Mouse (Mus musculus): ENCODE measurements around the gene Gtf2f1. TPM values are rescaled to one million over a fixed set of nuclear protein-coding genes. Genes with fewer than 3 reads are reported as not detected.
A peak's percentile ranks its signal among the peaks of the same experiment; 100 is the strongest.

Gtf2f1 gene
- polyA plus RNA-seq, 1 experiment from 2014 or later = 80.4 TPM

- H3K4me3 ChIP-seq = peak overlapping the region; percentile 94
- H3K4me1 ChIP-seq = peaks cover 25% of the 10 kb centered on the region
- peak; percentile 96 for ATAC-seq (replicated peaks)
- WGBS = under 1% methylated on average over 38 of the region's 38 CpGs
- no peaks in the 10 kb centered on the region for H3K9me3 ChIP-seq
- peak overlapping the region; percentile 49 for H3K9ac ChIP-seq (replicated peaks)
- no peaks in the 10 kb centered on the region for H3K27me3 ChIP-seq
- peaks cover 21% of the 10 kb centered on the region for H3K36me3 ChIP-seq
- peak overlapping the region; percentile 88 for H3K27ac ChIP-seq (replicated peaks)
- peak overlapping the region; percentile 62 for H3K4me2 ChIP-seq (replicated peaks)
Observed at GRCm38 (mm10) chr17:57031661-57032420, 20.8 kb upstream of the Gtf2f1 start.

- Histone ChIP-seq H3K27ac (replicated peaks) (peak within 1 kb of the TSS; percentile 94), H3K4me1 (peaks cover 25% of the 10 kb centered on the region), H3K4me2 (replicated peaks) (peak within 1 kb of the TSS; percentile 75), H3K4me3 (peak within 1 kb of the TSS; percentile 94), H3K9ac (replicated peaks) (peak within 1 kb of the TSS; percentile 99), H3K36me3 (peaks cover 28% of the 10 kb centered on the region), H3K27me3 (no peaks in the 10 kb centered on the region), H3K9me3 (no peaks in the 10 kb centered on the region)
- no peak; the same call in 1 of the 2 replicates for ATAC-seq (replicated peaks)
- WGBS = 1% methylated on average over 97 of the region's 99 CpGs
Observed at GRCm38 (mm10) chr17:57030931-57031660, 20.0 kb upstream of the Gtf2f1 start, which contains the start of gene Khsrp. Khsrp (minus strand) TSS chr17:57031522.

- no peaks in the 10 kb centered on the region for H3K27me3 ChIP-seq
- peaks cover 42% of the 10 kb centered on the region for H3K36me3 ChIP-seq
- peak overlapping the region; percentile 94 for H3K4me3 ChIP-seq
- peaks cover 25% of the 10 kb centered on the region for H3K4me1 ChIP-seq
- ATAC-seq (replicated peaks) = no peak
- H3K4me2 ChIP-seq (replicated peaks) = peak overlapping the region; percentile 75
- WGBS = 59% methylated on average over 8 of the region's 8 CpGs
- peak overlapping the region; percentile 99 for H3K9ac ChIP-seq (replicated peaks)
- no peaks in the 10 kb centered on the region for H3K9me3 ChIP-seq
- no peak overlapping the region for H3K27ac ChIP-seq (replicated peaks)
Observed at GRCm38 (mm10) chr17:57029691-57030090, 18.6 kb upstream of the Gtf2f1 start.

GRCm38 (mm10) chr17:57027471-57027870, 16.4 kb upstream of the Gtf2f1 start:
- Histone ChIP-seq H3K4me2 (replicated peaks) (no peak overlapping the region), H3K9ac (replicated peaks) (no peak overlapping the region), H3K4me3 (no peak overlapping the region), H3K9me3 (no peaks in the 10 kb centered on the region), H3K27me3 (no peaks in the 10 kb centered on the region), H3K27ac (replicated peaks) (no peak overlapping the region), H3K4me1 (peaks cover 19% of the 10 kb centered on the region), H3K36me3 (peaks cover 64% of the 10 kb centered on the region)
- ATAC-seq (replicated peaks) = no peak
- whole genome bisulfite sequencing = 91% methylated on average over 4 of the region's 4 CpGs

- H3K4me2 ChIP-seq (replicated peaks) = no peak overlapping the region
- H3K4me3 ChIP-seq = no peak overlapping the region
- no peak overlapping the region for H3K9ac ChIP-seq (replicated peaks)
- WGBS = 91% methylated on average over 5 of the region's 5 CpGs
- no peaks in the 10 kb centered on the region for H3K4me1 ChIP-seq
- ATAC-seq (replicated peaks) = no peak
- no peak overlapping the region for H3K27ac ChIP-seq (replicated peaks)
- H3K27me3 ChIP-seq = no peaks in the 10 kb centered on the region
- H3K9me3 ChIP-seq = no peaks in the 10 kb centered on the region
- peaks cover 49% of the 10 kb centered on the region for H3K36me3 ChIP-seq
Observed at GRCm38 (mm10) chr17:57020960-57021359, 9.9 kb upstream of the Gtf2f1 start.

GRCm38 (mm10) chr17:57019693-57020092, 8.6 kb upstream of the Gtf2f1 start:
- H3K36me3 ChIP-seq = peaks cover 36% of the 10 kb centered on the region
- no peaks in the 10 kb centered on the region for H3K9me3 ChIP-seq
- no peak overlapping the region for H3K4me2 ChIP-seq (replicated peaks)
- H3K4me3 ChIP-seq = no peak overlapping the region
- H3K27ac ChIP-seq (replicated peaks) = no peak overlapping the region
- no peak for ATAC-seq (replicated peaks)
- 81% methylated on average over 2 of the region's 2 CpGs for WGBS
- no peaks in the 10 kb centered on the region for H3K4me1 ChIP-seq
- no peaks in the 10 kb centered on the region for H3K27me3 ChIP-seq
- no peak overlapping the region for H3K9ac ChIP-seq (replicated peaks)

- 71% methylated on average over 13 of the region's 13 CpGs for WGBS
- H3K36me3 ChIP-seq = peaks cover 14% of the 10 kb centered on the region
- peak overlapping the region; percentile 79 for H3K4me3 ChIP-seq
- no peaks in the 10 kb centered on the region for H3K27me3 ChIP-seq
- no peak for ATAC-seq (replicated peaks)
- H3K4me2 ChIP-seq (replicated peaks) = peak overlapping the region; percentile 69
- H3K27ac ChIP-seq (replicated peaks) = peak overlapping the region; percentile 95
- H3K9ac ChIP-seq (replicated peaks) = peak overlapping the region; percentile 63; the same call in 1 of the 2 replicates
- peaks cover 20% of the 10 kb centered on the region for H3K4me1 ChIP-seq
- no peaks in the 10 kb centered on the region for H3K9me3 ChIP-seq
Observed at GRCm38 (mm10) chr17:57012245-57012795, 1.2 kb upstream of the Gtf2f1 start.

- no peaks in the 10 kb centered on the region for H3K9me3 ChIP-seq
- peaks cover 20% of the 10 kb centered on the region for H3K4me1 ChIP-seq
- peak overlapping the region; percentile 79 for H3K4me3 ChIP-seq
- no peaks in the 10 kb centered on the region for H3K27me3 ChIP-seq
- peak overlapping the region; percentile 74 for H3K9ac ChIP-seq (replicated peaks)
- H3K4me2 ChIP-seq (replicated peaks) = peak overlapping the region; percentile 81
- H3K27ac ChIP-seq (replicated peaks) = peak overlapping the region; percentile 95
- H3K36me3 ChIP-seq = peaks cover 29% of the 10 kb centered on the region
- ATAC-seq (replicated peaks) = peak; percentile 53
- under 1% methylated on average over 19 of the region's 19 CpGs for WGBS
Observed at GRCm38 (mm10) chr17:57010911-57011235, 215 bp downstream of the Gtf2f1 start.

GRCm38 (mm10) chr17:57007137-57007905, 3.8 kb downstream of the Gtf2f1 start:
- ATAC-seq (replicated peaks) = no peak
- 93% methylated on average over 13 of the region's 13 CpGs for WGBS

GRCm38 (mm10) chr17:57003994-57004393, 7.1 kb downstream of the Gtf2f1 start:
- H3K4me3 ChIP-seq = no peak overlapping the region
- H3K9me3 ChIP-seq = no peaks in the 10 kb centered on the region
- H3K4me2 ChIP-seq (replicated peaks) = no peak overlapping the region
- H3K9ac ChIP-seq (replicated peaks) = no peak overlapping the region
- H3K27ac ChIP-seq (replicated peaks) = no peak overlapping the region
- H3K27me3 ChIP-seq = no peaks in the 10 kb centered on the region
- peaks cover 60% of the 10 kb centered on the region for H3K36me3 ChIP-seq
- H3K4me1 ChIP-seq = no peaks in the 10 kb centered on the region
- ATAC-seq (replicated peaks) = no peak
- 95% methylated on average over 7 of the region's 7 CpGs for WGBS

More at GRCm38 (mm10) chr17:57007137-57007905, 3.8 kb downstream of the Gtf2f1 start:
- peaks cover 17% of the 10 kb centered on the region for H3K4me1 ChIP-seq
- no peaks in the 10 kb centered on the region for H3K27me3 ChIP-seq
- H3K9me3 ChIP-seq = no peaks in the 10 kb centered on the region
- no peak overlapping the region for H3K4me3 ChIP-seq
- no peak overlapping the region for H3K9ac ChIP-seq (replicated peaks)
- H3K36me3 ChIP-seq = peaks cover 59% of the 10 kb centered on the region
- no peak overlapping the region for H3K4me2 ChIP-seq (replicated peaks)
- H3K27ac ChIP-seq (replicated peaks) = no peak overlapping the region

GRCm38 (mm10) chr17:57001228-57001627, 9.9 kb downstream of the Gtf2f1 start:
- Histone ChIP-seq H3K4me3 (no peak overlapping the region), H3K9me3 (no peaks in the 10 kb centered on the region), H3K4me1 (peaks cover 17% of the 10 kb centered on the region), H3K36me3 (peaks cover 42% of the 10 kb centered on the region), H3K27ac (replicated peaks) (no peak overlapping the region), H3K4me2 (replicated peaks) (no peak overlapping the region), H3K9ac (replicated peaks) (no peak overlapping the region), H3K27me3 (no peaks in the 10 kb centered on the region)
- 78% methylated on average over 8 of the region's 8 CpGs for WGBS
- no peak for ATAC-seq (replicated peaks)

Measured in forebrain, embryonic 15.5 days (tissue).